Mouse (Mus musculus): Measurements from ENCODE around the gene Gm30737.
"Not testable (repeated sequence)": the region's sequence is repeated elsewhere in the genome, so short reads cannot be mapped to it uniquely, and the experiment has no call there.

The Gm30737 gene

GRCm38 (mm10) chrY:14400410-14400809 lies at the start of gene Gm30737:
TSS of gene Gm30737 (plus strand) at chrY:14400710.
- not testable (repeated sequence) for DNase-seq

All from thymus, postnatal 4 days (tissue).